Mouse (Mus musculus): ENCODE results near the gene Arl16.

GRCm38 (mm10) chr11:120501018-120501417 is 33.6 kb upstream of the Arl16 start:
- TF ChIP-seq GATA1 (IDR thresholded peaks at IDR 0.05; ENCODE audit: borderline replicate concordance, low read length) (no peak), FLI1 (IDR thresholded peaks at IDR 0.05; ENCODE audit: low read length) (no peak)

Data from megakaryocyte, embryonic 14.5 days (primary cell).